Mouse (Mus musculus) spleen, adult 2 months (tissue): ENCODE measurements around the gene Ubb. TPM values are rescaled to one million over a fixed set of nuclear protein-coding genes. Genes with fewer than 3 reads are reported as not detected.

Experiments
- DNase-seq, 2 experiments: peaks; one replicate each; pipeline versions ENCODE4 v3.0.0 to v3.0.0-alpha.2; 2012 to 2021; ENCODE audit warnings: low spot score in 2 of 2, low read depth in 1 of 2
- H3K27ac ChIP-seq: fragments of 200-500 bp; 2 replicates; pipeline ENCODE4 v1.5.1; 2012; ENCODE audit warnings: low read length, inconsistent platforms; ENCODE audit not compliant: insufficient read depth
- H3K27me3 ChIP-seq: fragments of 200-500 bp; 2 replicates; pipeline ENCODE4 v1.6.1; 2012; ENCODE audit warnings: mild to moderate bottlenecking, moderate library complexity, low read length, inconsistent platforms; ENCODE audit not compliant: control insufficient read depth, insufficient read depth
- H3K36me3 ChIP-seq: fragments of 200-500 bp; 2 replicates; pipeline ENCODE4 v1.6.1; 2012; ENCODE audit warnings: mild to moderate bottlenecking, low read length, inconsistent platforms; ENCODE audit not compliant: control insufficient read depth, insufficient read depth
- H3K4me1 ChIP-seq: fragments of 200-500 bp; 2 replicates; pipeline ENCODE4 v1.6.1; 2011; ENCODE audit warnings: inconsistent platforms; ENCODE audit not compliant: control insufficient read depth, insufficient read depth, insufficient read length
- H3K4me3 ChIP-seq: fragments of 200-500 bp; 2 replicates; pipeline ENCODE4 v1.5.1; 2011; ENCODE audit warnings: mild to moderate bottlenecking, inconsistent platforms; ENCODE audit not compliant: insufficient read depth, insufficient read length; ENCODE audit errors: extremely low read depth
- CTCF ChIP-seq: fragments of 200-500 bp; IDR thresholded peaks from 2 replicates; pipeline ENCODE4 v1.5.1; 2011; ENCODE audit warnings: mild to moderate bottlenecking, inconsistent platforms; ENCODE audit not compliant: insufficient read depth, insufficient read length, insufficient replicate concordance; ENCODE audit errors: extremely low read depth
- POLR2A ChIP-seq: fragments of 200-500 bp; IDR thresholded peaks from 2 replicates; pipeline ENCODE4 v1.6.1; 2011; ENCODE audit warnings: low read depth, low read length, inconsistent platforms
- WGBS: fragments of 180-500 bp; shearing (Covaris S2); methylation state at CpG from one replicate; pipeline ENCODE4 v1.1.7; 2018; 5-methylcytosine and 5-hydroxymethylcytosine counted together
- polyA plus RNA-seq: library from polyadenylated mRNA; depleted of rRNA; stranded (reverse); fragments of >200 nt; gene quantifications from 2 replicates; pipeline ENCODE4 v1.2.3, GENCODE M21; 2012

Ubb gene
- polyA plus RNA-seq, 1 experiment: 1,229 TPM

- TF ChIP-seq CTCF (no peak), POLR2A (no peak)
- H3K27me3 ChIP-seq: no peaks in the 10 kb centered on the region
- H3K4me3 ChIP-seq: no peak overlapping the region
- H3K27ac ChIP-seq: no peak overlapping the region
- DNase-seq: no peak
- WGBS: 77% methylated on average over 8 of the region's 8 CpGs
- no peaks in the 10 kb centered on the region for H3K36me3 ChIP-seq
- no peaks in the 10 kb centered on the region for H3K4me1 ChIP-seq
These were observed 38.4 kb upstream of the Ubb start for GRCm38 (mm10) chr11:62512529-62513080.

DNA sequence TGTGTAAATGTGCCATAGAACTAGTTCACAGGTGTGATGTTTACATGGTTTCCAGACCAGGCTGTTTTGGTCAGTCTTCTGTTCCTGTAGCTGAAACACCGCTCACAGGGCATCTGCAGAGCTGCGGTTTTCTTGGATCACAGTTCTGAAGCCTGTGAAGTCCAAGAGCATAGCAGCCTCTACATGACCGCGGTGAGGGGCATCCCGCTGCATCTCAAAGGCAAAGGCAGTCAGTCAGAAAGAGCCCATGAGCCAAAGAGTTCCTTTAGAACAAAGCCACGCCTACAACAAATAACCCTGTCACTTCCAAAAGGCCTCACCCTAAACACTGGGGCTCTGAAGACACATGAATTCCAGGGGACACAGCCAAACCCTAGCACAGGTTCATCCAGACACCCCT is 37.7 kb upstream of the Ubb start:
- 87% methylated on average over 6 of the region's 6 CpGs for WGBS
- H3K36me3 ChIP-seq: no peaks in the 10 kb centered on the region
- no peak overlapping the region for H3K27ac ChIP-seq
- TF ChIP-seq CTCF (no peak), POLR2A (no peak)
- no peaks in the 10 kb centered on the region for H3K4me1 ChIP-seq
- no peak for DNase-seq
- H3K27me3 ChIP-seq: no peaks in the 10 kb centered on the region
- no peak overlapping the region for H3K4me3 ChIP-seq

GRCm38 (mm10) chr11:62518991-62519390 is 32.0 kb upstream of the Ubb start:
- no peak for DNase-seq
- no peaks in the 10 kb centered on the region for H3K4me1 ChIP-seq
- H3K27me3 ChIP-seq: no peaks in the 10 kb centered on the region
- no peak overlapping the region for H3K4me3 ChIP-seq
- H3K36me3 ChIP-seq: no peaks in the 10 kb centered on the region
- H3K27ac ChIP-seq: no peak overlapping the region
- TF ChIP-seq CTCF: no peak
- no peak for TF ChIP-seq POLR2A
- 71% methylated on average over 2 of the region's 2 CpGs for WGBS

DNA sequence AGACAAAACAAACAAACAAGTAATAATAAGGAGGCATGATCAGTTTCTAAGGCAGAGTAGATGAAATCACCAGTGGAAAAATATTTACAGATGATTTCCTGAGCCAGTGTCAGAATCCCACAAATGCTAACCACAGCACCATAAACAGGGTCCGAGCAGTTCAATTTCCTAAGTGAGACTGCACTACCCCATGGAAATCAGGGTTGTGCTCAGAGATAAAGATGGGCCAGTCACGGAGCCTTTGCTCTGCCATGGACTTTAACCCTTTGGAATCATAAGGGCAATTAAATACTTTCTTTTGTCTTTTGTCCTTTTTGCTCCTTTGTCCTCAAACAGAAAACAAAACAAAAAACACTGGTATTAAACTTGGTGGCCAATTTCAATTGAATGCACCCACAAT is 28.7 kb upstream of the Ubb start:
- no peaks in the 10 kb centered on the region for H3K27me3 ChIP-seq
- DNase-seq: no peak
- WGBS: 64% methylated on average over 2 of the region's 2 CpGs
- TF ChIP-seq POLR2A (no peak), CTCF (no peak)
- no peak overlapping the region for H3K4me3 ChIP-seq
- H3K27ac ChIP-seq: no peak overlapping the region
- no peaks in the 10 kb centered on the region for H3K36me3 ChIP-seq
- no peaks in the 10 kb centered on the region for H3K4me1 ChIP-seq

- Histone ChIP-seq H3K4me3 (no peak overlapping the region), H3K4me1 (peaks cover 4% of the 10 kb centered on the region), H3K27me3 (peaks cover 10% of the 10 kb centered on the region; the same call in 1 of the 2 replicates), H3K27ac (no peak overlapping the region), H3K36me3 (no peaks in the 10 kb centered on the region)
- no peak for DNase-seq
- TF ChIP-seq POLR2A (no peak), CTCF (no peak)
- 94% methylated on average over 8 of the region's 8 CpGs for WGBS
These were observed 13.9 kb upstream of the Ubb start for GRCm38 (mm10) chr11:62537089-62537488.

DNA sequence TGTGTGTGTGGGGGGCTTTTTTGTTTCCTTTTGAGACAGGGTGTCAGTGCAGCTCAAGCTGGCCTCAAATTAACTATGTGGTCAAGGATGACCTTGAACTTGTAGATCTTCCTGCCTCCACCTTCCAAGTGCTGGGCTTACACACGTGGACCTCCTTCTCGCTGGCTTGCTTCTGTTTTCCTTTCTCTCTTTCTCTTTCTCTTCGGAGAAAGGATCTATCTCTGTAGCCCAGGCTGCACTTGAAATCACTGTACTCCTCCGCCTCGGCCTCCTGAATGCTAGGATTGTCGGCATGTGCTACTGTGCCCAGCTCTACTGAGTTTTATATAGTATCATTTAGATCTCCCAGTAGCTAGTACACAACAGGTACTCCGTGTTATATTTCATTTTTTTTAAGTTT is 13.4 kb upstream of the Ubb start:
- no peak for DNase-seq
- H3K36me3 ChIP-seq: no peaks in the 10 kb centered on the region
- no peak overlapping the region for H3K4me3 ChIP-seq
- WGBS: 64% methylated on average over 7 of the region's 7 CpGs
- TF ChIP-seq POLR2A: no peak
- TF ChIP-seq CTCF: no peak
- peaks cover 10% of the 10 kb centered on the region; the same call in 1 of the 2 replicates for H3K27me3 ChIP-seq
- peaks cover 4% of the 10 kb centered on the region for H3K4me1 ChIP-seq
- no peak overlapping the region for H3K27ac ChIP-seq

GRCm38 (mm10) chr11:62538321-62539088 is 12.5 kb upstream of the Ubb start:
- peak in 1 of 2 experiments; percentile 30 for DNase-seq
- Histone ChIP-seq H3K4me1 (peaks cover 4% of the 10 kb centered on the region), H3K4me3 (peak overlapping the region; percentile 72), H3K27ac (peak overlapping the region; percentile 24; the same call in 1 of the 2 replicates), H3K27me3 (peaks cover 10% of the 10 kb centered on the region; the same call in 1 of the 2 replicates), H3K36me3 (no peaks in the 10 kb centered on the region)
- WGBS: under 1% methylated on average over 71 of the region's 73 CpGs
- TF ChIP-seq CTCF (no peak), POLR2A (no peak)
